Mouse (Mus musculus) common myeloid progenitor, adult 5-6 weeks (primary cell): ENCODE results near the gene Abcb9. TPM values are rescaled to one million over a fixed set of nuclear protein-coding genes. Genes with fewer than 3 reads are reported as not detected.

Experiments used
- ATAC-seq: replicated peaks from 2 replicates; pipeline ENCODE4 v1.8.0; 2016; ENCODE audit warnings: low read depth, mild to moderate bottlenecking, moderate TSS enrichment, inconsistent platforms; ENCODE audit not compliant: poor library complexity, severe bottlenecking
- total RNA-seq: library from RNA; stranded (forward); fragments of 200-1000, 187-1606 nt; gene quantifications from 2 replicates; pipeline ENCODE4 v1.2.3, GENCODE M21; 2017

Gene Abcb9
- 0.87 and 2.9 TPM in 2 replicates for total RNA-seq

DNA sequence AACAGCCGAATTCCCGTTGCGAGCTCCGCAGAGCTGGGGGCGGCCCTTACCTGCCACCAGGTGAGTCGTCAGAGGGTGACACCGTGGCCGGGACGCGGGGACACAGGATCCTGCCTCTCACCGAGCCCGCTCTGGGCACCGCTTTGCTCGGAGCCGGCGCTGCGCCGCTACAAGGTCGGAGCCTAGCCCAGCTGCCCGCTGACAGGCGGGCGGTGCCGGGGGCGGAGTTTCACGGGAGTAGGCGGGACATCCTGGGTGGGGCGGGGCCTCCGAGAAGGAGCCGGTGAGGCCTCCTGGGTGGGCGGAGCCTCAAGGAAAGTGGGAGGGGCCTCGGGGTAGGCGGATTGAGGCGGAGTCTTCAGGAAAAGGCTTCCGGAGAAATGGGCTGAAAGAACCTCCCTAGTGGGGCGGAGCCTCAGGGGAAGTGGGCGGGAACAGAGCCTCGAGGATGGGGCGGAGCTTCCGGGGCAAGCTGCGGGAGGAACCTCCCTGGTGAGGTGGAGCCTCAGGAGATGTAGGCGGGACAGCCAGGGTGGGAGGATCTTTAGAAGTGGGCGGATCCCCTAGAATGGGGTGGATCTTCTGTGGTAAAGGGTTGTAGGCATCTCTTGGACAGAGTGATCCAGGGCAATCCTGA, at the start of gene Abcb9:
Gene Abcb9, minus strand, starts transcription at position 203 of the 637 bp plus-strand sequence.
- peak; percentile 88 for ATAC-seq

DNA sequence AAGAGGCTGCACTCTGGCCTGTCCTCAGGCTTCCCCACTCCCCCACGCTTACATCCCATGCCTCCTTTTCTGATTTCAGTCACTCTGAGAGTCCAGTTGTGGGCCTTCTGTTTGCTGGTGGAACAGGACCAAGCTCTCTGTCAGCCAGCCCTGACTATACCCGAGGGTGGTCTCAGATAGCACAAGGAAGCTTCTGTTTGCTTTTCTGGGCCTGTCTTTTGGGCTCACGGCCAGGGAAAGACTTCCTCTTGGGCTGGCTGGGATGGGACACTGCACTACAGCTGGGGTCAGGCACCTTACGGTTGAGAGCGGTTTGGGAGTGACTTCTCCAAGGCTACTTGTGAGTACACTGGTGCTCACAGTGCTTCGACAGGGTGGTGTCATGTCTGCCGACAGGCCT, 42.5 kb upstream of the Abcb9 start:
- ATAC-seq, result no peak

DNA sequence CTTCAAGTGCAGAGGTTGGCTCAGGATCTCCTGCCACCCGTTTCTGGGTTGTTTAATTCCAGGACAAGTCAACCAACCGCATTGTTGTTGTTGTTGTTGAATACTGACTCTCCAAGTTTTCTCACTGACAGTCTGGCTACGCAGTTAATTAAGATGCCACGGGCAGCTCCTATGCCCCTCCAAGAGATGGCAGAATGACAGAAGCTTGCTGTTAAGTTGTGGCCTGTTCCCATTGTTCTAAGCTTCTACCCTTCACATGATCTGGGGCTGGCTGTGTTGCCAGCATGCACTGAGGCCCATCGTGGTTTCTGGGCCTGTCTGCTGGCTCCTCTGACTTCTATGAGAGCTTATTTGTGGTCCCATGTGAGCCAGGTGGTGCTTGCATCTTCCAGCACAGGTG, 38.7 kb upstream of the Abcb9 start:
- ATAC-seq, result no peak

DNA sequence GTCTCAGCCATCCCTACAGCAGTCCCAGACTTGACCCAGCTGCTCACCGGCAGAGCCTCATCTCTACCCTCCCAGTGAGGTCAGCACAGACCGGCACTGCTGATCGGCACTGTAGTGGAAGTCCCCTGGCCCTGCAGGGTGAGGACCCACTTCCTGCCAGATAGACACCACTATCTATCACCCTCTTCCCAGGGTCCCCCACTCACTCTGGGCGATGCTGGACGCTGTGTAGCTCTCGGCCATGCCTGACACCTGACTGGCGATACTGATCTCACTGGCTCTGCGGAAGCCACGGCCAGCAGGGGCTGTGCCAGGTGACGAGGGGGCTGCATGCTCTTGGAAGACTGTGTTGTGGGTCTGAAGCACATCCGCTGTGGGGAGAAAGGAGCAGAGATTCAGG, 29.5 kb upstream of the Abcb9 start:
- ATAC-seq, result no peak

DNA sequence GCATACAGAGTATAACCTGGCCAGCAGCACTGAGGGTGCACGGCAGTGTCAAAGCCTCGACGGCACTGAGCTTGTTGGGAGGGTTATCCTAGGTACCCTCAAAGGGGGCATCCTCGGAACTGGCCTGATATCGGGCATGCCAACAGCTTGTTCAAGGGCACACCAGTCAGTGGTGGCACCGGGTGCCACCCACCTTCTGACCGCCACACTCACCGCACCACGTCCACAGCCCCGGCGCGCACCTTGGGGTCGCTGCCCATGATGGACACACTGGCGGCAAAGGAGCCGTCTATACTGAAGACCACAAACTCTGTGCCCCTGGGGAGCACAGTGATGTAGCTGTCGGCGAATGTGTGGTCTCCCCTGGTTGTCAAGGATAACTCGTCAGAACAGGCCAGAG, 26.8 kb upstream of the Abcb9 start:
- ATAC-seq, result no peak

DNA sequence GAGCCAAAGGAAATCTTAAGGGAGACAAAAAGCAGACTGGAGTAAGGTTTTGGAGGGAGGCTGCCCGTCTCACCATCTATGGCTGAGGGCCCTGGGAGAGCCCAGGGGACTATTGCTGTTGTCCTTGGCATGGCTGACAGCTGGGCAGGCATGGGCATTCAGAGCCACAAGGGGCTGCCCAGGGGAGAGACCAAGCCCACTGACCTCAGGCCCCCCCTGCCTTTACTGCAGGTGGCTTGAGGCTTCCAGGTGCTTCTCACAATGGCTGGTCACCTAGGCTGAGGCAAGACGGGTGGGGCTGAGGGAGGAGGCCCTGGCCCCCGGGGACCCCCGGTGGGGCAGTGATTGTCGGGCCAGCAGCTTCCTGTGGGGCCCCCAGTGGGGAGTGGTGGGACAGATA, 23.6 kb upstream of the Abcb9 start:
- no peak for ATAC-seq

DNA sequence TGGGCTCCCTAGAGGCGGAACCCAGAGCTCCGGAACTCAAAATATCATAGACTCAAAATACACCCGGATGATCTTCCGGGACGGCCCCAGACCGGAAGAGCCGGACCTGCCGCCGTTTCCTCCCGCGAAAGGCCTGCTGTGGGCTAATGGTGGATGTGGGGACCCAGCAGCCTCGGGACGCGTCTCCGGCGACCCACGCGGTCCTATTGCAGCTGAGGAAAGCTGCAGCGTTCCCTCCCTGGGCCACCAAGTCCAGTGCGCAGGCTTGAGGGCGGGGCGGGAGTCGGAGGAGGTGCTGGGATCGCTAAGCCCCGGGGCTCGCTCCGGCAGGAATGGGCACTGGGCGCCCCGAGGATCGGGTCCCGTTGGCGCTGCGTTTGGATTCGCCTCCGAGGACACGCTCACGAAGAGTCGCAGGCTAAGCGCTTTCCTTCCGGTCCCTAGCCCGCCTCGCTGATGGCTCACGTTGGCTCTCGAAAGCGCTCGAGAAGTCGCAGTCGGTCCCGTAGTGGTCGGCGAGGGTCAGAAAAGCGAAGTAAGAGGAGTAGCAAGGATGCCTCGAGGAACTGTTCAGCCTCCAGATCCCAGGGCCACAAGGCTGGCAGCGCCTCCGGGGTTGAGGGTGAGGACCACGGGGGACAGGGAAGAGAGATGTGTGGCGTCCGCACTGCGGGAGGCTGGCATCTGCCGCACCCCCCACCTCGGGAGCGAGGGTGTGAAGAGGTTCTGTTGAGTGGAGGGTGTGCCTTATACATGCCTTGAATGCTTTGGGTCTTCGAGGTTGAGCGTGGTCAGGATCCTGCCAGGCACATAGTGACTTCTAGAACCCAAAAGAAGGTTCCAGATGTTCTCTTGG, 20.6 kb upstream of the Abcb9 start, which contains the start of gene Arl6ip4:
Gene Arl6ip4, plus strand, starts transcription at position 100 of the 856 bp plus-strand sequence.
- ATAC-seq, result peak; percentile 27

DNA sequence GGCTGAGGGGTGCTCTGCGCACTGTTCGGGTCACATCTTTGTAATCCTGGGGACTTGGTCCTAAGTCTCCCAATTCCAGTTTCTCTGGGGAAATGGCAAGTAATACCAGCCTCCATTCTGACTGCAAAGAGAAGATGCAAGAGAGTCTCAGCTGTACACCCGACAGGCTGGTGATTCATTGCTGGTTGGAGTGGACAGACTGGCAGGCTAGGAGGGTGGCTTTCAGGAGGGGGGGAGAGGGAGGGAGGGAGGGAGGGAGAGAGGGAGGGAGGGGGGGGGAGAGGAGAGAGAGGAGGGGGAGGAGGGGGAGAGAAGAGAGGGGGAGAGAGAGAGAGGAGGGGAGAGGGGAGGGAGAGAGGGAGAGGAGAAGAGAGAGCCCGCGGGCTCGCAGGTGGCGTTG, 19.9 kb upstream of the Abcb9 start:
- ATAC-seq, result no peak

DNA sequence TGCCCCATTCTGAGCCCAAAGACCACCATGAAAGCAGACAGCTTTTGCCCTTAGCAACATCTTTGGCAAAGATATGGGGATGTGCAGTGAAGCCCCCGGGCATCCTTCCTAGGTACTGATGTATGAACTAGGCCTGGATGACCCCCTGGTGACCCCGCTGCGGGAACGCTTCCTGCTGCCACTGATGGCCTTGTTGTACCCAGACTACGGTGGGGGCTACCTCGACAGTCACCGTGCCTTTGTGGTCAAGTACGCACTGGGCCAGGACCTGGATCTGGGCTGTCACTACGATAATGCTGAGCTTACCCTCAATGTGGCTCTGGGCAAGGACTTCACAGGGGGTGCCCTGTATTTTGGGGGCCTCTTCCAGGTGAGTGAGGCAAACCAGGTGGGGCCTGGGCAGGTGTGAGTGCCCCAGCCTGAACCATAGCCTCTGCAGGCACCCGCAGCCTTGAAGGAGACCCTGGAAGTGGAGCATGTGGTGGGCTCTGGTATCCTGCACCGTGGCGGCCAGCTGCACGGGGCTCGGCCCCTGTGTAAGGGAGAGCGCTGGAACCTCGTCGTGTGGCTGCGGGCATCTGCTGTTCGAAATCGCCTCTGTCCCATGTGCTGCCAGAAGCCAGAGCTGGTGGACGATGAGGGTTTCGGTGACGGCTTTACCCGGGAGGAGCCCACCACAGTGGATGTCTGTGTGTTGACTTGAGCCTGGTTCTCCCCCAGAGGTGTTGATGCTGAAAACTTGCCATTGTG, 18.9 kb upstream of the Abcb9 start:
- ATAC-seq, result no peak

DNA sequence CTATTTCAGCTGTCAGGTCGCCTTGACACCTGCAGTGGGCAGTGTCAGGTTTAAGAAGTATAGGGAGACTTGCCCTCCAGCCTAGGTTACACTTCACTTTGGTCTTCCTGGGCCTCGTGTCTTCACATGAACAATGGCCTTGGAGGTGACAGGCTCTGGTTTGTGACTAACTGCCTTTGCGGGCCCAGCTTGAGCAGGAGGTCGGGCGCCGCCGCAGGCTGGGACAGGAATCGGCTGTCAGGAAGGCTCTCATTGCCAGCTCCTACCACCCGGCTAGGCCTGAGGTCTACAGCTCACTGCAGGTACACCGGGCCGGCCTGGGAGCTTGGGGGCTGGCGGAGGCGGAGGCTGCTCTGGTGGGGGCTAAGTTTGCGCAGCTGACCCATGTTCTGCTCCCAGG, 17.4 kb upstream of the Abcb9 start:
- ATAC-seq, result peak; percentile 45

DNA sequence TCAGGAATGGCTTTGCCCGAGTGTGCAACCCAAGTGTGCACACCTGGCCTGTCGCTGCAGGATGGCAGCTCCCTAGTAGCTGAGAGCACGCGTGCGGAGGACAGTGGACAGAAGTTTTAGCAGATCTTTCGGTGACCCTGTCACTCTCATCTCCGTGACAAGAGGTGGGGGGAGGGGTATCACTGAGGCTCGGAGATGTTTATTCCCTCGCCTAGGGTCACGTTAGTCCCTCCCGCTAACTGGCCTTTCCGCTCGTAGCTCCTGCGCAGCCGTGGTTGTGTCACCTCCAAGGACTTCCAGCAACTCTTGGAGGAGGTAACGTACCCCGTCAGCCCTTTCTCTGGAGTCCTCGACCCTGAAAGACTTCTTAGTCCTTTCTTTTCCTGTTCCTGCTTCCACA, 16.9 kb upstream of the Abcb9 start:
- ATAC-seq, result no peak

DNA sequence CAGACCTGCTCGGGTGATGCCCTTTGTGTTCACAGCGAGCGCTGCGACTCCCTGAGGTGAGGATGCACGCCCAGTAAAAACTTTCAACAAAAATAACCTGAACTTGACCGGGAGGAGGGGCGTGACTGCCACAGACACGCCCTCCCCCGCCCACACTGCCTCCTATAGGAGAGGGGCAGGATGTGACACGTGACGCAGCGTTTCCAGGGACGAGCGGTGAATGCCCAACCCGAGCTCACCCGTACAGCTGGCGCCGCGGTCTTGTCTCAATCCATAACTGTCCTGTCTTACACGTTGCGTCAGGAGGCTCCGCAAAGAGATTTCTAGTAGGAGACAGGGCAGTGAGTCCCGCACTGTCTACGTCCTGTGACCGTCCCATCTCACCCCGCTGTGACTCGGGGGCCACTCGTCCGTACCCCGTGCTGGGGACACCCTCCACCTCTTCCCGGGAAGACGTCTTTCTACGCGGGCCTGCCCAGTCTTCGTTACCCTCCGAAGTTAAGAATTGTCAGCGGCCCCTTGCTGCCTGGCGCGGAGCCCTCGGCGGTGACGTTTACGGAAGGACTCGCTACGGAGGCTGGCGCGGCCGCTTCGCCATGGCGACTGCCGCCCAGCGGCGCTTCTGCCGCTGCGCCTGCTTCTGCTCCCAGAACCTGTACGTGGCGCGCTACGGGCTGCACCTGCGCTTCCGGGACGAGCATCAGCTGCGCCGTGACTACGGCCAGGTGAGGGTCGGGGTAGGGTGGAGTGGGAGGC, 16.3 kb upstream of the Abcb9 start, which contains the start of gene Ogfod2:
Gene Ogfod2, plus strand, starts transcription at position 556 of the 756 bp plus-strand sequence.
- peak; percentile 88 for ATAC-seq

DNA sequence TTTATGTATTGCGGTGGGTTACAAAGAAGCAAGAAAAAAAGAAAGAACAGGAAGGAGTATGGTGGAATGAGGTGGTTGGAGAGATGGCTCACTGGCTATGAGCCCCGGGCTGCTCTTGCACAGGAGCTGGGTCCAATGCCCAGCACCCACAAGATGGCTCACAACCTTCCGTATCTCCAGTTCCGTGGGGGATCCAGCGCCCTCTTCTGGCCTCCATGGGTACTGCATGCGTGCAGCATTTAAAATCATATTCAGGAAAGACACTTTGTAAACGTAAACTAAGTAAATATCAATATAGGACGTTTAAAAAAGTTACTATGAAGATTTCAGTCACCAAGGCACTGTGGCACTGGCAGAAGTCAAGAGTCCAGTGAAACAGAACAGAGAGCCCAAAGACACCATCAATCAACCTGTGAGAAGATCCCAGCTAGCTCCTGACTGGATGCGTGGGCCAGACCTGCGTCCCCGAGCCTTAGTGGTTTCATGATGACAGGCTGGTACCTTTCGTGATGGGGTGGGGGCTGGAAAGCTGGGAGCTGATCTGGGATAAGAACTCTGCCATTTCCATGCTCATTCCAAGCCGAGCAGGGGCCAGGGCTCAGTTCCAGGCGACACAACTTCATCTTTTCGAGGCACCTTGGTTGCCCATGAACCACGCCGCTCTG, 15.6 kb upstream of the Abcb9 start:
- no peak for ATAC-seq

DNA sequence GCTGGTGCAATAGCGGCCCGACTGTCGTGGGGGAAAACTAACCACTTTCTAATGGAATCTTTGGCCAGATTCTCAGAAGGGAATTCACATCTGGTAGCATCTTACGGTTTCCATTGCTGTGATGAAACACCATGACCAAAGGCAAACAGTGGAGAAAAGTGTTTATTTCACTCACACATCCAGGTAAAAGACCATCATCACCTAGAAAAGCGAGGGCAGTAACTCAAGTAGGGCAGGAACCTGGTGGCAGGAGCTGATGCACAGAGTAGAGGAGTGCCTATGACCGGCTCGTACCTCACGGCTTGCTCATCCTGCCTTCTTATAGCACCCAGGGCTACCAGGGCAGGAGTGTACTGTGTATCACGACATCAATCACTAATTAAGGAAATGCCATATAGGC, 8.0 kb upstream of the Abcb9 start:
- no peak for ATAC-seq

DNA sequence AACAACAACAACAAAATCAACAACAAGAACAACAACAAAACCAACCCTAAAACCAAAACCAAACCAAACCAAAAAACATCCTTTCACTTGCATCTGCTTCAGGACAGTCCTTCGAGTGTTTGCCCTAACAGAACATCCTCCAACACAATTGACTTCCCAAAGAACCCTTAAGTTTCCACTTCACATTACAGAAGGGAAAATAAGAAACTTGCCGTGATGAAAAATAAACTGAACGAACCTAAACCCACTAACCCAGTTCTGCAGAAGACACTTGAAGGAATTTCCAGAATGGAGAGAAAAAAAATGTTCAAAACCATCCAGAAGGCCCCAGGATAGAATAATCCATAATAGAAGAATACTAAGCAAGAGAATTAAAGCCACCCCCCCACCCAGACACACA, 7.4 kb upstream of the Abcb9 start:
- ATAC-seq, result no peak

DNA sequence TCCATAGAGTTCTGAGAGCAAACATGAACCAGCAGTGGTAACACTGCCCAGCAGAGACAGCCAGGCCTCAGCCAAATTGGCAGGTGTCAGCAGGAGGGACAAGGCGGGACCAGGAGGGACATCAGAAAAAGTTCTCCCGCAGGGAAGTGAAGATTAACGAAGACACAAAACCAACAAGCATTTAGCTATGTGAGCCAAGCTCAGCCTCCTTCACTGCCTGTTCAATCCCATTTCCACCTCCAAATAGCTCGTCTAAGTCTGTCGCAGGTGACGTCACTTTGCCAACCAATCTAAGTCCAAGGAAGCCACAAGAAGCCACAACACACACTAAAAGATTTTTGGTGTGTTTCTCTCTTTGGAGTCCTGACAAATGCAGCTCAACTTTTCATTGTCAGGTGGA, 6.7 kb upstream of the Abcb9 start:
- ATAC-seq, result no peak

DNA sequence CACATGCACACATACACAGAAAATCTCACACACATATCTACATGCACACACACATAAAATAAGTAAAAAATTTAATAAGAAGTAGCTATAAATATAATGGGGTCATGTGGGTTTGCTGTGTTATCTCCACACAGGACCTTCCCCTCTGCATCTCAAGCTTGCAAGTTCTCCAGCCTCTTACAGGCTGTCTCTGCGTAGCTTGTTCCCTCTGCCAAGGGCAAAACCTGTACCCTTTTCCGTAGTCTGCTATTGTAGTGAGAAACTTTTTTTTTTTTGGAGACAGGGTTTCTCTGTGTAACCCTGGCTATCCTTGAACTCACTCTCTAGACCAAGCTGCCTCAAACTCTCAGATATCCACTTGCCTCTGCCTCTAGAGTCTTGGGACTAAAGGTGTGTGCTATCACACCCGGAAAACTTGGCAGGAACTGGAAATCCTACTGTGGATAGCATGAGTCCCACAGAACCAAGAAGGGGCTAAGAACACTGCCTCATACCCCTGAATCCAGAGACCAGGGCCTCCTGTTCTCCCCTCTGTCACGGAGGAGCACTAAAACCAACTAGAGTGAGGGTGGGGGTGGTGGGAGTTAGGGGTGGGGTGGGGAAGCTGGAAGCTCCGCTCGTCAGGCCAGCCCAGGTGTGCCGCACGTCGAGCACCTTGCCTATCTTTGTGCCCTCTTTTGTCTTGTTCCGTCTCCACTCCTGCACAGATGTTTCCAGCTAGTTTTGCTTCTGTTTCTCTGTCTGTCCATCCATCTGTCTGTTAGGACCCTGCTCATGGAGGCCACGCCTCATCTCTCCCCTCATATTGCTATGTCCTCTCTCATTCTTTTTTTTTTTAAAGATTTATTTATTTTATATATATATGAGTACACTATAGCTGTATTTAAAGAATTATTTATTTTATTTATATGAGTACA, 4.8 kb upstream of the Abcb9 start:
- ATAC-seq, result no peak

DNA sequence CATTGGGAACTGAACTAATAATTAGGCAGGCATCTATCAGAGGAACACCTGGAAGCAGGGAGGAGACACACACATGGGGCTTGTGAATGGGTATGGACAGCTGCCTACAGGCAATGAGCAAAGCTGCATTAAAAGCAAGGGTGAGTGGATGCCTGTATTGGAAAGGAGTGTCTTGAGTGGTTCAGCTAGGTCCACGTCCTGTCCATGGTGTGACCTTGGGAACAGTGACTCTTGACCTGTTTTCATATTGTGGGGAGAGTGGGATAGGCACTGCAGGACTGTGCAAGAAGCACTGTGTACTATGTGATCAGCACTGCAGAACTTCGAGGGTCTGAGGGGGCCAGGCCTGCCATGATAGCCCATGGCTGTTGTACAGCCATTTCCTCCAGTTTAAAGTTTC, 3.3 kb upstream of the Abcb9 start:
- no peak for ATAC-seq
